Mouse (Mus musculus) limb, embryonic 10.5 days (tissue): ENCODE results near the gene Rilpl1. TPM values are rescaled to one million over a fixed set of nuclear protein-coding genes. Genes with fewer than 3 reads are reported as not detected.

Source experiments
- polyA plus RNA-seq: library from polyadenylated mRNA; unstranded; fragments of >200 nt; fragmentation: Nextera tagmentation; extraction: Ambion mirVana; gene quantifications from 2 replicates; pipeline ENCODE4 v1.2.1, GENCODE M21; 2016

The Rilpl1 gene
- polyA plus RNA-seq, 1 experiment from 2014 or later, result 25.2 TPM

Other genes starting within 250 kb of the Rilpl1 start
- gene Mphosph9, start 203.4 kb downstream of the Rilpl1 start, polyA plus RNA-seq, result 21.8 and 23.5 TPM in 2 replicates
- gene 2810006K23Rik, start 203.3 kb downstream of the Rilpl1 start, polyA plus RNA-seq, result 18.0 and 20.0 TPM in 2 replicates
- 92.3 and 129 TPM in 2 replicates for gene Cdk2ap1, start 168.3 kb downstream of the Rilpl1 start, polyA plus RNA-seq
- 82.8 and 93.6 TPM in 2 replicates for gene Sbno1, start 105.4 kb downstream of the Rilpl1 start, polyA plus RNA-seq
- gene Kmt5a, start 91.5 kb downstream of the Rilpl1 start, polyA plus RNA-seq, result 52.3 and 71.3 TPM in 2 replicates
- 26.8 and 31.1 TPM in 2 replicates for gene Rilpl2, start 53.0 kb downstream of the Rilpl1 start, polyA plus RNA-seq
- 30.8 and 32.2 TPM in 2 replicates for gene Snrnp35, start 48.3 kb downstream of the Rilpl1 start, polyA plus RNA-seq
- 501 and 540 TPM in 2 replicates for gene Tmed2, start 9.3 kb upstream of the Rilpl1 start, polyA plus RNA-seq
- 17.0 and 18.0 TPM in 2 replicates for gene Ddx55, start 21.5 kb upstream of the Rilpl1 start, polyA plus RNA-seq
- gene Eif2b1, start 47.7 kb upstream of the Rilpl1 start, polyA plus RNA-seq, result 89.6 and 98.8 TPM in 2 replicates
- 115 TPM in 2 replicates for gene Gtf2h3, start 47.7 kb upstream of the Rilpl1 start, polyA plus RNA-seq
- gene Atp6v0a2, start 97.2 kb upstream of the Rilpl1 start, polyA plus RNA-seq, result 41.5 and 50.7 TPM in 2 replicates
- gene Dnah10, start 193.7 kb upstream of the Rilpl1 start, polyA plus RNA-seq, result 0.01 and 0.06 TPM in 2 replicates